Mouse (Mus musculus) kidney, embryonic 16.5 days (tissue): ENCODE data around the gene Galnt10. TPM values are rescaled to one million over a fixed set of nuclear protein-coding genes. Genes with fewer than 3 reads are reported as not detected.

Experiments used
- polyA plus RNA-seq: library from polyadenylated mRNA; unstranded; fragments of >200 nt; fragmentation: Nextera tagmentation; extraction: Ambion mirVana; gene quantifications from 2 replicates; pipeline ENCODE4 v1.2.1, GENCODE M21; 2015

The Galnt10 gene
- polyA plus RNA-seq, 1 experiment from 2014 or later: 23.6 TPM

Other genes starting within 250 kb of the Galnt10 start
- 87.2 and 96.8 TPM in 2 replicates for gene Fam114a2, start 126.8 kb upstream of the Galnt10 start, polyA plus RNA-seq
- gene Mfap3, start 126.8 kb upstream of the Galnt10 start, polyA plus RNA-seq: 50.7 and 51.3 TPM in 2 replicates
- 6.1 and 7.1 TPM in 2 replicates for gene Sap30l, start 156.2 kb downstream of the Galnt10 start, polyA plus RNA-seq
- 0.97 and 1.8 TPM in 2 replicates for gene Hand1, start 187.4 kb downstream of the Galnt10 start, polyA plus RNA-seq